Mouse (Mus musculus) spleen, adult 12 weeks (tissue): ENCODE results near the gene Ccdc142.

Source experiments
- DNase-seq: peaks from one replicate; pipeline ENCODE4 v3.0.0; 2022; ENCODE audit warnings: low spot score

The Ccdc142 gene

DNA sequence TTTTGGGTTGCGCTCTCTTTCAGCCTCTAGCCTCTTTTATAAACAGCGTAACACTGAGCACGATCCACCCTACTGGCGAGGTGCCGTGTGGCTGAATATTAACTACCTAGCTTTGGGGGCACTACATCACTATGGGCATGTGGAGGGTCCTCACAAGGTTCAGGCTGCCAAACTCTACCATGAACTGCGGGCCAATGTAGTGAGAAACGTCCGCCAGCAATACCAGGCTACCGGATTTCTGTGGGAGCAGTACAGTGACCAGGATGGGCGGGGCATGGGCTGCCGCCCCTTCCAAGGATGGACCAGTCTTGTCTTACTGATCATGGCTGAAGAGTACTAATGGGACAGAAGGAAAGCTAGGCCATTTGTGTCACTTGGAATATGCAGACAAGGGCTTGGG is 17.0 kb downstream of the Ccdc142 start:
- no peak for DNase-seq

DNA sequence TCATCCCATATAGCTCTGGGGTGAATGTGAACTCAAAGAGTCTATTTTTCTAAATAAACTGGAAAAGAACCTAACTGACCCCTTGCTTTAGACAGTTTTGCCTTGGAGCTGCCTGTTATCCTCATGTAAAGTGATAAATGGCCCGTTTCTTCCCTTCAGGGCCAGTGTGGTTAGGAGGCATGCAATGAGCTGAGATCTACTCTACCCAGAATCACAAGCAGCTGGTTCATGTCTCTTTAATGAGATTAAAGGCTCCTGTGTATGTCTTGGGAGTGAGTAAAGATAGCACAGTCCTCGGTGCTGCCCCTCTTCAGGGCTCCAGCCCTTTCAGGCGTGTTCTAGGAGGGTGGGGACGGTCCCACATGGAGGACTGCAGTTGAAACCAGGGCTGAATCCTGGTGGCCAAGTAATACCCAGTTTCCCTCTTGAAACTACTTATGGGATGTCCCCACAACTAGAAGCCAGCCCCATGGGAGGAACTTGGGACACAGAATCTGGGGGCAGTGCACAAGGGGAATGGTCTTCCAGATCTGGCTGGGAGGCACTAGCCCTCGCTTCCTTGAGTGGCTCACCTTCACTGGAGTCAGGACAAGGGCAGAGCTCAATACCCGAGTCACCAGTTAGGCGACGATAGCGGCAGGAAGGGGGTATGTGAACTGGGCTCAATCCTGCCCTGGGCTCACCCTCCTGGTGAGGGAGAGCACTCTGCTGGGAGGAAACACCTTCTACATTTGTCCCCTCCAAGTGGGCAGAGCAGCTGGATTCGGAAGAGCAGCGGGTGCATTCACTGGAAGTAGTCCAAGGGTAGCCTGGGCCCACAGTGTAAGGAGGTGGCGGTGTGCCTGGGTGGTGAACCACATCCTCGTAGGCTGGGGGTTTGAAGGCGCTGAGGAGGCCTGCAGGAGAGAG is 17.7 kb downstream of the Ccdc142 start:
- no peak for DNase-seq

DNA sequence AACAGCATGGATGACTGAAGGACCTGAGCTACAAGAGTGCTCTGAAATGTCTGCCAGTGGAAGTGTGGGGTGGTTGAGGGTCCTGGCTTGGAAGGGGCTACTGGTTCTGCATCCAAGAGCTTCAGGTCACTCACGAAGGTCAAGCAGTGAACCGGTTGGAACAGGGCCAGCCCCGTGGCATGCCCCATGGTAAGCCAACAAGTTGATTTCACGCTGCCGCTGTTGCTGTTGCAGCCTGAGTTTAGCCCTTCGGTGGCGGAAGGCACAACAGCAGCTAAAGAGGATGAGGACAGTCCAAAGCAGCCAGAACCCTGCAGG is 18.3 kb downstream of the Ccdc142 start:
- DNase-seq, result no peak

DNA sequence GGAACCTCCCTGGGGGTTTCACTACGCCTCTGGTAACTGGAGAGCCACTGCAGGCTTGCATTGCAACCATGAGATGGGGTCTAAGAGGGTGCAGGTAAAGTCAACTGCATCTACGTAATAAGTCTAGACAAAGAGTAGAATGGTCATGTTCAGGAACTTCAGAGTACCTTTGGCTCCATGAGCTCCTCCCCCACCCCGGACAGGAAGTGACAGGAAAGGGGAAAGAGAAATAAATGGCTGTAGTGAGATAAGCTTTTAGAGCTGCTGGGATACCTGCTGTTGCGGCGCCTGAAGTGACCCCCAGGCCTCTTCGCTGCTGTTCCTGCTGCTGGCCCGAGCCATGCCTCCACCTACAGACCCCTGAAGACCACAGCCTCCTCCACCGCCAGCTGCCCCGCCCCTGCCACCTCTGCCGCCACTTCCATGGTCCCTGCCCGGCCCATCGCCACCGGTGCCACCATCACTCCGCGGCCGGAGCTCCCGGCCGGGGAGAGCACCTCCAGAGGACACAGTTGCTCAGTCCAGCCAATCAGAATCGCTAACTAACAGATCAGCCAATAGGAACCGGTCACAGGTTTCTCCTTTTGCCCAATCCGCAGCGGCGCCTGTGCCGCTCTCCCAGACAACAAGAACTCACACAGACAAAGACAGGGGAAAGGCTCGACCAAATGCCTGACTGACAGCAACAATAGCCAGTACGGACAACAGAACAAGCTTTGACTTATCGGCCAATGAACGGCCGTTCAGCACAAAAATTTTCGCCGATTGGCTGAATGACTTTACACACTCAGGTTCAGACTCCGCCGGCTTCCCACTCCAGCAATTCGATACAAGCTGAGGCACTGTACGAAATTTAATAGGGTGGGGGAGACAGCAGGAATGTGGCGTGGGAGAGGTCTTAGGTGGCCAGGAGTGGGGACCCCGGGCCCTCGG is 19.8 kb downstream of the Ccdc142 start, which contains the start of gene Wbp1:
Wbp1 (minus strand) TSS at position 630 of the 933 bp plus-strand sequence.
- DNase-seq, result peak; percentile 88

DNA sequence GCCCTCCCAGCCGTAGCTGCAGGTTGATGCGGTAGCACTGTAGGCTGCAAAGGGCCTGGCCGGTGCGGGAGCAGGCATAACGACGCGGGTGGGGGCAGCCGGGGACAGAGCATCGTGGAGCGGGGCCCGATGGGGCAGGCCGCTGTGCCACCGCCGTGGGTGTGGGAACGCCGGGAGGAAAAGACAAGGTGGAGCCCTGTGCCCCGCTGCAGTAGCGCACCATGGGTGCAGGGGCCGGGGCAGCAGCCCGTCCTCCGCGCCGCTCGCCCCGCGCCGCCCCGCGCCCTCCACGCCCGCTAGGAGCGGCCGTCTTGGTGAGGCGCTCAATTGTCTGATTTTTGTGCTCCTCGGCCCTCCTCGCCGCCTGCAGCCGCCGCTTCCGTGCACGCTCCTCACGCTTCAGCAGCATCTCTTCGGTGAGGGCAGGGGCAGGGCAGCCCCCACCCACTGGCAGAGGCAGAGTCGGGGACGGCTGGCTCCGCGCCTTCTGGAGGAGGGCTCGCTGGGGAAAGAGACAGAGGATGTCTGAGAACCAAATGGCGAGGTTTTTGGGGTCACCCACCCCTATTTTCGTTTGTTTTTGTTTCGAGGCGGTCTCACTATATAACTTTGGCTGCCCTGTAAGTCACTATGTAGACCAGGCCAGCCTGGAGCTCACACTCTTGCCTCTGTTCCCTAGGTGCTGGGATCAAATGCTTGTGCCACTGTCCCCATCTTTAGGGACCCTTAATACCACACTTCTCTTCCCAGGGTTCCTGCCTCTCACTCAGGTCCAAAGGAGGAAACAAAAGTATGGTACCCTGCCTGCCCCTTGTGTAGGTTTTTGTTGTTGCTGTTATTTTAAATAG is 20.7 kb downstream of the Ccdc142 start:
- no peak for DNase-seq

DNA sequence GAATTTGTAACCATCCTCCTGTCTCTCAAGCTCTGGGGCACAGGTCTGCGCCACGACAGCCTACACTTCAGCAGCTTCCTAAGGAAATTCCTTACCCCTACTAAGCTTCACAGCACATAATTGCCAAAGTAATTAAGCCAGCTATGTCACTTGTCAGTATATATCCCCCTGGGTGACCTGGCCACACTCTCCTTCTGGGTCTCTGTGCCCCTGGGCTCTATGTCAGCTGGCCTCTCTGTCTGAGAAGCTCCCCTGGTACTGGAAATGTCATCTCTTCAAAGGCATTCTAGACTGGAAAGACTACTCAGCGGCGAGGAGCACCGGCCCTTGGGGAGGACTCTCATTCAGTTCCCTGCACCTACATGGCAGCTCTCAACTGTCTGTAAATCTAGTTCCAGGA is 21.6 kb downstream of the Ccdc142 start:
- no peak for DNase-seq

DNA sequence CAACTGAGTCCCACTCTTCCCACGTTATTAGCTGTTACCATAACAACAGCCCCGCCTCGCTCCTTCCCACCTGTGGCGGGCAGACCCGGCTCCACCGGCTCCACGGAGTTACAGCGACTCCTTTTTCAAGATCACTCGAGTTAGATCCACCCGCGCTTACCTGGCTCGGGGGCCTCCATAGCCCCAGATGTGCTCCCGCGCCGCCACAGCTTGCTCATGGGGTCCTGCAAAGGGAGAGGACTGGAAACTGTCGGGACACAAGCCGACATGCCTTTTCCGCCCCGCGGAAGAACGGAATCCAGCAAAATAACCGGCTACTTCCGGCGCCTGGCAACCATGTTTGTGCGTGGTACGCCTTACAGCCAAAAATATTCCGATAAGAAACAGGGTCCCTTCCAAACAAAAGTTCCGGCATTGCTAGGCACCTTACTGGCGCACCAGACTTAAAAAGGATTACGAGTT is 23.5 kb downstream of the Ccdc142 start:
- DNase-seq, result peak; percentile 83

DNA sequence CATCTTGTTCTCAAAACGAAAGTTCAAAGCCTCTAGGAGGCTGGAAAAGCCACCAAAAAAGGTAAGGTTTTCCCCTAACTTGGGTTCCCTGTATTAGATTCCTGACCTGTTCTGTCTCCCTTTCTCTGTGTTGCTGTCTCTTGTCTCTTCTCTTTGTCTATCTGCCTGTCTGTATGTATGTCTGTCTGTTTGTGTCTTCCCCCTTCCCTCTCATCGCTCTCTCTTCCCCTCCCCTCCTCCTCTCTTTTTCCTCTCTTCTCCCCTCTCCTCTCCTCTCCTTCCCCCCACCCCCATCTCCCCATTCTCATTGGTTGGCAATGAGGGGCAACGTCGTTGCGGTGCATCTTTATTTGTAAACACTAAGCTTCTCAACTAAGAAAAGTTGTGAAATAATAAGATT is 23.9 kb downstream of the Ccdc142 start, which contains the start of gene Ino80b:
Ino80b (minus strand) TSS at position 101 of the 400 bp plus-strand sequence.
- DNase-seq, result no peak

DNA sequence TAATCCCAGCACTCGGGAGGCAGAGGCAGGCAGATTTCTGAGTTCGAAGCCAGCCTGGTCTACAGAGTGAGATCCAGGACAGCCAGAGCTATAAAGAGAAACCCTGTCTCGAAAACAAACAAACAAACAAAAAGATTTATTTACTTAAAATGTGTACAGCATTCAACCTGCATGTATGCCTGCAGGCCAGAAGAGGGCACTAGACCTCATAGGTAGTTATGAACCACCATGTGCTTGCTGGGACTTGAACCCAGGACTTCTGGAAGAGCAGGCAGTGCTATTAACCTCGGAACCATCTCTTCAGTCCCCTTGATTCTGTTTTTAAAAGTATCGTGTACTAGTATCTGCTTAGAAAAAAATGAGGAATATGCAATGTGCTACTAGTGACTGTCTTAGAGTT is 26.0 kb downstream of the Ccdc142 start:
- DNase-seq, result no peak

DNA sequence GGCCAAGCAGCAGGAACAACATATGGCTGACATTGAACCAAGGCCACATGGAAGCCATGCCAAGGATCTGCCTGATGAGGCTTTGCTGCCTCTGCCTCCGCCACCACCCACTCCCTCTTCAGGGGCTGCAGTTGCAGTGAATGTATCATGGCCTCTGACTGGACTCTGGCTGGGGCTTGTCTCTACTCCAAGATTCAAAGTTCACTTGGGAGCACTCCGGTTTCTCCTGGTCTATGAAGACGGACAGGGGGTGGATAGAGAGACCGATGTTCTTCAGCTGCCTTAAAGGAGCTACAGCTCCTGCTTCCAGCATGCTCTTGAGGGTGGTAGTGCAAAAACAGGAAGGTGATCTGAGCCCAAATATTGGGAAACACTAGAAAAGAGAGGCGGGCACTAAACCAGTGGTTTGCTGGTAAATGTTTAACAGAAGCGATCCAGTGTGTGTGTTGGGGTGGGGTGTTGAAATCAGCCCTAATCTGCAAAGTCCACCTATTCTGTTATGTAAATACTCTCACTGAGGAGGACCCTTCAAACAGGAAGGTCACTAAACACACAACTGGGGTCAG is 30.2 kb downstream of the Ccdc142 start:
- DNase-seq, result no peak

DNA sequence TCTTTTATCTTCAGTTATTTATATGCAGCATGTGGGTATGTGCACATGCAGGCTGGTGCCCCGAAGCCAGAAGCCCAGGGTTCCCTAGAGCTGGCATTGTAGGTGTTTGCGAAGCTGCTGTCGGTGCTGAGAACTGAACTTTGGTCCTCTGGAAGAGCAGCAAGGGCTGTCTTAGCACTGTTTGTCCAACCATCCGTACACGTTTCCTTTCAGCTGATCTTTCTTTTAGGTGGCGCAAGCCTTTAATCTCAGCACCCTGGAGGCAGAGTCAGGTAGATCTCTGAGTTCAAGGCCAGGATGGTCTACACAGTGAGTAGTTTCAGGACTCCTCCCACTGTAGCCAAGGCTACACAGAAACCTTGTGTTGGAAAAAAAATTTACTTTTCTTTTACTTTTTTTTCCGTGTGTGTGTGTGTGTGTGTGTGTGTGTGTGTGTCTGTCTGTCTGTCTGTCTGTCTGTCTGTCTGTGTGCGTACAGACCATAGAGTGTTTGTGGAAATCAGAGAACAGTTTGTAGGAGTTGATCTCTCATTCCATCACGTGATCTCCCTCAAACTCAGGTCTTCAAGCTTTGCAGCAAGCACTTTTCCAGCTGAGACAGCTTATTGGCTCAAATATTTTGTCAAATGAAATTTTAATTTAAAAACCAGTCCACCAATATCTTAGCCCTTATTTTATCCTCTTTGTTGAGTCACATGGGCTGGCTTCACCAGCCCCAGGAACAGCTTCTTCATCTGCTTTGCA is 30.9 kb downstream of the Ccdc142 start:
- DNase-seq, result no peak

DNA sequence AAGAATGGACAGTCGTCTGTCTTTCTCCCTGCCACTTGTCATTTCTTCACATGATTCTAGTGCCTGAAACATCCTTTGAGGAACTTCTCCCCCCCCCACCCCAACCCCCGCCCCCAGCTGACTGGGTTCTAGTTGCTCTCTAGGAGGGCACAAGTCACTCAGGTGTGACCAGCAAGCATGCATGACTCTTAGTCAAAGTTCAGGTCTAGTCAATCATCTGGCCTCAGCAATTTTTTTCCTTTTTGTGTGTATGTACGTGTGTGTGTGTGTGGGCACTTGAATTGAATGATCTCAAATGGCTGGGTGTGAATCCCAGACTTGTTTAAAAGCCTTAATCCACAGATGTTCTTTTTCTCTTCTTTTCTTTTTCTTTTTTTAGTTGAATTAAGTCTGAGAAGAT is 32.8 kb downstream of the Ccdc142 start:
- DNase-seq, result no peak

DNA sequence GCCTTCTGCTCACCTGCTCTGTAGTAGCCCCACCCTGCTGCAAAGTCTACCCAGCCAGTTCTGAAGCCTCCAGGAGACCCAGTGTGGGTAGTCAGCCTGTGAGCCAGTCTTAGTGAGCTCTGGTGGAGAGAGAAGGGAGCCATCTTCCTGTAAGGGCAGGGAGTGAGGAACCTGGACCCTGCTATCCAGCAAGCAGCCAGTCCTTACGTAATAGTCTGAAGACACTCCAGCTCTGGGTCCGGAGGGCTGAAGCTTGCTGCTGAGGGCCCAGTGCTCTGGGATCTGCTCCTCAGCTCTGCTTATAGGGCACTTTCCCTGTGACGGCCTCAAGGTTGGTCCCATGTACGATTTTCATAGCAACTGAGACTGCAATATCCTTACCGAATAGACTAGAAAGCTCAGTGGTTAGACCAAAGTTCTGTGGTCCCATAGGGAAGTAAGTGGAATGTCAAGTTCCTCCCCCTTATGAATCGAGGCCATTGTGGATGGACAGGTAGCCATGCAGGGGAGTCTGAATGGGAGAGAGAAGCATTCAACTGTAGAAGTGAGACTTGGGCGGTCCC is 33.6 kb downstream of the Ccdc142 start, which contains the start of gene Rtkn:
Rtkn (plus strand) TSS at position 513 of the 563 bp plus-strand sequence.
- DNase-seq, result no peak

DNA sequence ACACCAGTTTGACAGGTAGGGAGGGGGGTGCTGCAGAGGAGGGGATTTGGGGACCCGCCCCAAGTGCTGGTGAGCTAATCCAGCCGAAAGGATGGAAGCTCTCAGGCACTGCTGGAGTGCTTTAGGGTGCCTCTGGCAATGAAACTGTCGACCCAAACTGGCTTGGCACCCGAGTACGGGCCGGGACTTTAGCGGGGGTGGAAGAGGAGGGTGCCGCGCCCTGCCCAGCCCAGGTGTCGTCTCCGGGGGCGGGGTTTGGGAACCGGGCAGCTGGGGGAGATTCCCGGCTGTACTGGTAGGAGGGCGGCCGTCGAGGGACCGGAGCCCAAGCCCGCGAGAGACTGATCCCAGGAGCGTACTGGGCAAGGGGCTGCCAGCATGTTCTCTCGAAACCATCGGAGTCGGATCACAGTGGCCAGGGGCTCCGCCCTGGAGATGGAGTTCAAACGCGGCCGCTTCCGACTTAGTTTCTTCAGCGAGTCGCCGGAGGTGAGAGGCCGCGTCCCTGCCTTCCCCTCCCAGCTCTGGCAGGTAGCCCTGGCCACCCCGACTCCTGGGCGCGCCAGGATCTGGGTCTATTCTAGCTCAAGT is 34.3 kb downstream of the Ccdc142 start:
- DNase-seq, result no peak

DNA sequence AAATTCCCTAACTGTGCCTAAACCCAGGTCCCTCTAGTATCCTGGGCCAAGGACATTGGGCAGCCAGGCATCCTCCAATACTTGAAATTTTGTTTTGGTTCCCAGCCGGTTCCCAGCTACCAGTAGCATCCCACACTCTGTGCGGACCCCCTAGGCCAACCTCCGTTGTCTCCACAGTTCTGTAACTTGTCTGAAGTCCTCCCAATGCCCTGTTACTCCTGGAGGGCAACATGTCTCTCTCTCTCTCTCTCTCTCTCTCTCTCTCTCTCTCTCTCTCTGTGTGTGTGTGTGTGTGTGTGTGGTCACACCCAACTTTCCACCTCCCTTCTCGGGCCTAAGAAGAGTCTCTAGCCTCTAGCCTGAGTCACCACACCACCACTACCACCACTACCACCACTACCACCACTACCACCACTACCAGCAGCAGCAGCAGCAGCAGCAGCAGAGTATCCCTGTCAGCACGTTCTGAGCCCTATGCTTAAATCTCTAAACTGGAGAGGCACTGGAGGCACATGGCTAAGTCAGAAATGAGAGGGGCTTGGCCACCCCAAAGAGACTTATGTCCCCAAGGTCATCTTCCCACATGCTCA is 35.0 kb downstream of the Ccdc142 start:
- no peak for DNase-seq

DNA sequence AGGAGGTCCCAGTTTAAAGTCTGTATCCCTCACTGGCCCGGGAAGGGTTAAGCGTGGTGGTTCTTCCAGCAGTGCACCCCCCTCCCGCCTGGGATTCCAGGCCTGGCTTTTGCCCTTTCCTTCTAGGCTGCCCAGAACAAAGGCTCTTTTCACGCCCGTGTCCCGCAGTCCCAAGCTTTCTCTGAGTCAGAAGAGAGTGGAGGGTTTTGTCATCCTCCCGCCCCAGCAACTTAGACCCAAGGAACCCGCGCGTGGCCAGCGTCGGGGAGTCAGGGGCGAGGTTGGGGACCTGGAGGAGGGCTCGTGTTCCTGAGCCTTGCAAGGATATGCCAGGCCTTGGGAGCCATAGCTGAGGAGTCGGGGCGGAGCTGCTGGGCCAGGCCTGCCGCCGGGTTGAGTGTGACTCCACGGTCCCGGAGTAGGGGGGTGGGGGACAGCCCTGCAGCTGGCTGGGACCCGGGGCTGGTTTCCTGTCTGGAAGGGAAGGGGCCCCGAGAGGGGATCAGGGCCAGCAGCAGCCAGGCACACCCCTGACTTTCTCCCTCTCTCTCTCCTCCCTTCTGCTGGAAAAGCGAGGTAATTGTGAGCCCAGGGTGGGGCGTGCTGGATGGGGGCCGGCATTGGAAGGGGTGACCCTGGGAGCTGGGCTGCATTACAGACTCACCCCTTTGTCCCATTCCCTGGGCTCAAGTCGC is 35.6 kb downstream of the Ccdc142 start:
- no peak for DNase-seq

DNA sequence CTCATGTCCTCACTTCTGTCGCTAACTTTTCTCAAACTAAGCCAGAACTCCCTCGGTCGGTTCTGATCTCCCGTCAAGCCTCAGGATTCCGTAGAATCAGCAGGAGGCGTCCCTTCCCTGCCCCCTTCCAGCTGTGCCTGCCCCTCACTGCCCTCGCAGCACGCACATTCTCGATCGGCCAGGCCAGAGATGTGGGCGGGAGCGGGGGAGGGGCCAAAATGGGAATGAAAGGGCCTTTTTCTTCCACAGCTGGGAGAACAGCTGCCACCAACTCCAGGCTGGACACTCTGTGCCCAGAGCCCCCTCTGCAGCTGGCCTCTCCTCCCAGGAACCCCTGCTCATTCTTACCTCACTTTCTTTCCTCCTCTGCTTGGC is 36.2 kb downstream of the Ccdc142 start:
- no peak for DNase-seq

DNA sequence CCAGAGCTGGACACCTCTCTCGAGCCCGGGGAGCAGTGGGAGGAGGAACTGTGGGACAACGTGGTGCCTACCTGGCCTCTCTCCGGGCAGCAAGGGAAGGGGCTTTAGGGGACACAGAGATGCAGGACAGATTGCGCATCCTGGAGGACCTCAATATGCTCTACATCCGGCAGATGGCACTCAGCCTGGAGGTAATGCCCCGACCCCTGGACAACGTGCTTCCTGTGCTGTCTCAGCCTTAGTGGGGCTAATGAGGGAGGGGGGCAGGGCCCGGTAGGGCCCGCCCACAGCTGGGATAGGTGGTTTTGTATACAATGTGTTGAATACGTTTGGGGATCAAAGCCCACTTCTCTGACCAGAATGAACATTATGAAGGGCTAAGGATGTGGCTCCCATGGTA is 36.7 kb downstream of the Ccdc142 start:
- no peak for DNase-seq

DNA sequence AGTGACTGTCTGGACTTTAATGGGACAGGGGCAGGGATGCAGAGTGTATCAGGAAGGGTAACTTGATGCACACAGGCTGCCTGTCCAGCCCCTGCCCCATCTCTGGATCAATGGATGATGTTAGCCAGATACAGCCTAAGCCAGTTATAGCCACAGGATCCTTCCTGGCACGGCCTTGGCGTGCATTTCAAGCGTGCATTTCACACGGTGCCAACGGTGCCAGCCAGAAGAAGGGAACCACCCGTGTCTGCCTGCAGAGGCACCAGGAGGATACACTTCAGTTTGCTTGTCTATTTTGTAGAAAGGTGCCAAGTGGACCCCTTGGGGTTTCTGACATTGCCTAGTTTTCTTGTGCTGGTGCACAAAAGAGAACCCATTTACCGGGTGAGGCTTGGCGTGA is 38.6 kb downstream of the Ccdc142 start:
- DNase-seq, result no peak
